Mouse (Mus musculus) embryonic fibroblast, embryonic 13.5 days (primary cell): ENCODE measurements at regions not wholly inside any gene's neighbourhood (a gene's known extent, or its start where the extent isn't known, plus 50 kb on each side); places are given as distances from the start of the nearest gene placed in this dataset.

Experiments used
- H3K27ac ChIP-seq: 2 replicates; pipeline ENCODE4 v1.5.1; 2012; ENCODE audit warnings: low read length, control low read depth, inconsistent platforms; ENCODE audit not compliant: insufficient read depth
- H3K4me1 ChIP-seq: 2 replicates; pipeline ENCODE4 v1.6.1; 2011; ENCODE audit warnings: low read length; ENCODE audit not compliant: control insufficient read depth, insufficient read depth
- H3K4me3 ChIP-seq: 2 replicates; pipeline ENCODE4 v1.5.1; 2011; ENCODE audit warnings: mild to moderate bottlenecking, control low read depth, low read length; ENCODE audit not compliant: insufficient read depth
- CTCF ChIP-seq: IDR thresholded peaks from 2 replicates; pipeline ENCODE4 v1.5.1; 2011; ENCODE audit warnings: mild to moderate bottlenecking, control low read depth, low read length, moderate library complexity, borderline replicate concordance; ENCODE audit not compliant: insufficient read depth
- POLR2A ChIP-seq: IDR thresholded peaks from 2 replicates; pipeline ENCODE4 v1.6.1; 2011; ENCODE audit warnings: low read depth, mild to moderate bottlenecking, control low read depth, low read length, moderate library complexity

- Histone ChIP-seq H3K4me1 (no peaks in the 10 kb centered on the region), H3K27ac (no peak overlapping the region), H3K4me3 (no peak overlapping the region)
- TF ChIP-seq POLR2A, result no peak
- TF ChIP-seq CTCF, result no peak
These were observed 162.1 kb upstream of the Ctbp2 start for GRCm38 (mm10) chr7:133286216-133286615.

- TF ChIP-seq CTCF (no peak), POLR2A (no peak)
- no peaks in the 10 kb centered on the region for H3K4me1 ChIP-seq
- no peak overlapping the region for H3K27ac ChIP-seq
- H3K4me3 ChIP-seq, result no peak overlapping the region
These were observed 138.0 kb upstream of the Ctbp2 start for GRCm38 (mm10) chr7:133262161-133262560.

- TF ChIP-seq POLR2A (no peak), CTCF (no peak)
- Histone ChIP-seq H3K4me3 (no peak overlapping the region), H3K4me1 (no peaks in the 10 kb centered on the region), H3K27ac (no peak overlapping the region)
These were observed 135.0 kb upstream of the Ctbp2 start for GRCm38 (mm10) chr7:133259143-133259542.

- TF ChIP-seq CTCF (no peak), POLR2A (no peak)
- Histone ChIP-seq H3K4me1 (no peaks in the 10 kb centered on the region), H3K27ac (no peak overlapping the region), H3K4me3 (no peak overlapping the region)
These were observed 132.7 kb upstream of the Ctbp2 start for GRCm38 (mm10) chr7:133256831-133257230.

- Histone ChIP-seq H3K27ac (no peak overlapping the region), H3K4me3 (no peak overlapping the region), H3K4me1 (no peaks in the 10 kb centered on the region)
- no peak for TF ChIP-seq CTCF
- TF ChIP-seq POLR2A, result no peak
These were observed 120.4 kb upstream of the Ctbp2 start for GRCm38 (mm10) chr7:133244601-133245000.

GRCm38 (mm10) chr7:133234326-133234725 lies 110.2 kb upstream of the Ctbp2 start:
- TF ChIP-seq POLR2A (no peak), CTCF (no peak)
- Histone ChIP-seq H3K27ac (no peak overlapping the region), H3K4me1 (no peaks in the 10 kb centered on the region), H3K4me3 (no peak overlapping the region)

- H3K4me3 ChIP-seq, result no peak overlapping the region
- no peak overlapping the region for H3K27ac ChIP-seq
- TF ChIP-seq POLR2A (no peak), CTCF (no peak)
- H3K4me1 ChIP-seq, result no peaks in the 10 kb centered on the region
These were observed 108.8 kb upstream of the Ctbp2 start for GRCm38 (mm10) chr7:133232889-133233441.

- H3K4me3 ChIP-seq, result no peak overlapping the region
- H3K4me1 ChIP-seq, result no peaks in the 10 kb centered on the region
- TF ChIP-seq POLR2A (no peak), CTCF (peak; percentile 41; the same call in 1 of the 2 replicates)
- H3K27ac ChIP-seq, result no peak overlapping the region
These were observed 106.7 kb upstream of the Ctbp2 start for GRCm38 (mm10) chr7:133230806-133231205.

- no peaks in the 10 kb centered on the region for H3K4me1 ChIP-seq
- no peak for TF ChIP-seq CTCF
- TF ChIP-seq POLR2A, result no peak
- no peak overlapping the region for H3K4me3 ChIP-seq
- H3K27ac ChIP-seq, result no peak overlapping the region
These were observed 99.9 kb upstream of the Ctbp2 start for GRCm38 (mm10) chr7:133223948-133224652.

GRCm38 (mm10) chr7:133212328-133212727 lies 88.2 kb upstream of the Ctbp2 start:
- TF ChIP-seq POLR2A, result no peak
- no peak for TF ChIP-seq CTCF
- Histone ChIP-seq H3K4me1 (no peaks in the 10 kb centered on the region), H3K4me3 (no peak overlapping the region), H3K27ac (no peak overlapping the region)
